Mouse (Mus musculus) midbrain, embryonic 12.5 days (tissue): Measurements from ENCODE around the gene Ctnnbl1. TPM values are rescaled to one million over a fixed set of nuclear protein-coding genes. Genes with fewer than 3 reads are reported as not detected.
A peak's percentile ranks its signal among the peaks of the same experiment; 100 is the strongest.

Experiments
- ATAC-seq: fragments of 200-750 bp; cut with Nextera tagmentation; 2 replicates; pipeline ENCODE4 v1.8.0; 2017; ENCODE audit warnings: low read depth, moderate TSS enrichment, moderate library complexity; ENCODE audit not compliant: low FRiP score
- H3K27ac ChIP-seq: fragments of 300-500 bp; sonication (generic); replicated peaks from 2 replicates; pipeline ENCODE4 v1.5.1; 2016; ENCODE audit warnings: mild to moderate bottlenecking
- H3K27me3 ChIP-seq: fragments of 300-500 bp; sonication (generic); 2 replicates; pipeline ENCODE4 v1.6.1; 2016; ENCODE audit warnings: mild to moderate bottlenecking
- H3K36me3 ChIP-seq: fragments of 300-500 bp; sonication (generic); 2 replicates; pipeline ENCODE4 v1.6.1; 2016
- H3K4me1 ChIP-seq: fragments of 300-500 bp; sonication (generic); 2 replicates; pipeline ENCODE4 v1.6.1; 2016
- H3K4me2 ChIP-seq: fragments of 300-500 bp; sonication (generic); replicated peaks from 2 replicates; pipeline ENCODE4 v1.6.1; 2016; ENCODE audit warnings: mild to moderate bottlenecking, moderate library complexity
- H3K4me3 ChIP-seq: fragments of 300-500 bp; sonication (generic); 2 replicates; pipeline ENCODE4 v1.5.1; 2016; ENCODE audit warnings: mild to moderate bottlenecking
- H3K9ac ChIP-seq: fragments of 300-500 bp; sonication (generic); replicated peaks from 2 replicates; pipeline ENCODE4 v1.6.1; 2016; ENCODE audit warnings: mild to moderate bottlenecking, moderate library complexity
- H3K9me3 ChIP-seq: fragments of 300-500 bp; sonication (generic); 2 replicates; pipeline ENCODE4 v1.6.1; 2016; ENCODE audit warnings: mild to moderate bottlenecking
- WGBS: fragments of 180-500 bp; shearing (Covaris S2); methylation state at CpG from one replicate; pipeline ENCODE4 v1.1.7; 2016; 5-methylcytosine and 5-hydroxymethylcytosine counted together
- polyA plus RNA-seq: library from polyadenylated mRNA; unstranded; fragments of >200 nt; fragmentation: Nextera tagmentation; extraction: Ambion mirVana; gene quantifications from 2 replicates; pipeline ENCODE4 v1.2.1, GENCODE M21; 2016

The Ctnnbl1 gene
- polyA plus RNA-seq, 1 experiment from 2014 or later = 89.1 TPM

GRCm38 (mm10) chr2:157913204-157913636 is 176.0 kb downstream of the Ctnnbl1 start:
- H3K4me1 ChIP-seq = 0 out of 2 replicates have a peak, but pooled peaks cover 17% of the 10 kb centered on the region
- peak overlapping the region; percentile 52; the same call in 1 of the 2 replicates for H3K4me3 ChIP-seq
- H3K9ac ChIP-seq = no peak overlapping the region
- peaks cover 61% of the 10 kb centered on the region for H3K27me3 ChIP-seq
- no peak for ATAC-seq
- H3K36me3 ChIP-seq = no peaks in the 10 kb centered on the region
- no peak overlapping the region for H3K27ac ChIP-seq
- 1% methylated on average over 16 of the region's 16 CpGs for WGBS
- H3K4me2 ChIP-seq = peak overlapping the region; percentile 64
- no peaks in the 10 kb centered on the region for H3K9me3 ChIP-seq

- 2% methylated on average over 4 of the region's 4 CpGs for WGBS
- Histone ChIP-seq H3K27me3 (peaks cover 61% of the 10 kb centered on the region), H3K4me3 (peak overlapping the region; percentile 52), H3K4me1 (peaks cover 20% of the 10 kb centered on the region; the same call in 1 of the 2 replicates), H3K9ac (no peak overlapping the region), H3K9me3 (no peaks in the 10 kb centered on the region), H3K4me2 (peak overlapping the region; percentile 64), H3K27ac (no peak overlapping the region), H3K36me3 (no peaks in the 10 kb centered on the region)
- ATAC-seq = no peak
Observed at GRCm38 (mm10) chr2:157913705-157914104, 176.5 kb downstream of the Ctnnbl1 start.

- peaks cover 61% of the 10 kb centered on the region for H3K27me3 ChIP-seq
- no peaks in the 10 kb centered on the region for H3K36me3 ChIP-seq
- H3K4me2 ChIP-seq = peak within 1 kb of the TSS; percentile 64
- peak within 1 kb of the TSS; percentile 63 for H3K9ac ChIP-seq
- ATAC-seq = peak; percentile 36; the same call in 1 of the 2 replicates
- H3K9me3 ChIP-seq = no peaks in the 10 kb centered on the region
- peak within 1 kb of the TSS; percentile 39 for H3K27ac ChIP-seq
- peak within 1 kb of the TSS; percentile 52 for H3K4me3 ChIP-seq
- 2% methylated on average over 59 of the region's 62 CpGs for WGBS
- H3K4me1 ChIP-seq = peaks cover 24% of the 10 kb centered on the region; the same call in 1 of the 2 replicates
Observed at GRCm38 (mm10) chr2:157914105-157914764, 177.0 kb downstream of the Ctnnbl1 start, which contains the start of gene Vstm2l. Vstm2l (plus strand) TSS chr2:157914653.

- Histone ChIP-seq H3K4me1 (peaks cover 24% of the 10 kb centered on the region; the same call in 1 of the 2 replicates), H3K9ac (peak overlapping the region; percentile 63), H3K27me3 (peaks cover 64% of the 10 kb centered on the region), H3K4me3 (peak overlapping the region; percentile 52), H3K4me2 (peak overlapping the region; percentile 64), H3K9me3 (no peaks in the 10 kb centered on the region), H3K36me3 (no peaks in the 10 kb centered on the region), H3K27ac (peak overlapping the region; percentile 39)
- ATAC-seq = peak; percentile 3; the same call in 1 of the 2 replicates
- 41% methylated on average over 43 of the region's 43 CpGs for WGBS
Observed at GRCm38 (mm10) chr2:157914889-157915517, 177.8 kb downstream of the Ctnnbl1 start.

- Histone ChIP-seq H3K9me3 (no peaks in the 10 kb centered on the region), H3K4me3 (no peak overlapping the region), H3K4me2 (peak overlapping the region; percentile 64; the same call in 1 of the 2 replicates), H3K36me3 (no peaks in the 10 kb centered on the region), H3K4me1 (peaks cover 29% of the 10 kb centered on the region), H3K27ac (no peak overlapping the region), H3K9ac (0 out of 2 replicates have a peak overlapping the region, but pooled peaks have one; percentile 20), H3K27me3 (peaks cover 66% of the 10 kb centered on the region)
- ATAC-seq = no peak
- whole genome bisulfite sequencing = 7% methylated on average over 10 of the region's 10 CpGs
Observed at GRCm38 (mm10) chr2:157918529-157918928, 181.3 kb downstream of the Ctnnbl1 start.

GRCm38 (mm10) chr2:157921551-157921950 is 184.3 kb downstream of the Ctnnbl1 start:
- Histone ChIP-seq H3K36me3 (no peaks in the 10 kb centered on the region), H3K4me1 (peaks cover 29% of the 10 kb centered on the region), H3K4me2 (no peak overlapping the region), H3K27me3 (peaks cover 48% of the 10 kb centered on the region), H3K9me3 (no peaks in the 10 kb centered on the region), H3K27ac (no peak overlapping the region), H3K4me3 (no peak overlapping the region), H3K9ac (no peak overlapping the region)
- ATAC-seq = no peak
- WGBS = 75% methylated on average over 7 of the region's 7 CpGs

GRCm38 (mm10) chr2:157923406-157923805 is 186.2 kb downstream of the Ctnnbl1 start:
- ATAC-seq = no peak
- Histone ChIP-seq H3K9ac (0 out of 2 replicates have a peak overlapping the region, but pooled peaks have one; percentile 21), H3K36me3 (no peaks in the 10 kb centered on the region), H3K27me3 (peaks cover 32% of the 10 kb centered on the region), H3K4me2 (no peak overlapping the region), H3K4me1 (peaks cover 31% of the 10 kb centered on the region), H3K9me3 (no peaks in the 10 kb centered on the region), H3K4me3 (no peak overlapping the region), H3K27ac (peak overlapping the region; percentile 35)
- WGBS = 11% methylated on average over 7 of the region's 7 CpGs

- H3K4me2 ChIP-seq = no peak overlapping the region
- ATAC-seq = no peak
- H3K4me3 ChIP-seq = no peak overlapping the region
- H3K9me3 ChIP-seq = no peaks in the 10 kb centered on the region
- no peak overlapping the region for H3K9ac ChIP-seq
- H3K36me3 ChIP-seq = no peaks in the 10 kb centered on the region
- peaks cover 28% of the 10 kb centered on the region for H3K4me1 ChIP-seq
- no peak overlapping the region for H3K27ac ChIP-seq
- peaks cover 32% of the 10 kb centered on the region for H3K27me3 ChIP-seq
- WGBS = 67% methylated on average over 5 of the region's 5 CpGs
Observed at GRCm38 (mm10) chr2:157924504-157924903, 187.3 kb downstream of the Ctnnbl1 start.

GRCm38 (mm10) chr2:157926502-157926901 is 189.3 kb downstream of the Ctnnbl1 start:
- no peak overlapping the region for H3K27ac ChIP-seq
- H3K4me2 ChIP-seq = no peak overlapping the region
- H3K27me3 ChIP-seq = peaks cover 19% of the 10 kb centered on the region
- ATAC-seq = no peak
- H3K36me3 ChIP-seq = no peaks in the 10 kb centered on the region
- no peaks in the 10 kb centered on the region for H3K9me3 ChIP-seq
- 58% methylated on average over 7 of the region's 7 CpGs for WGBS
- no peak overlapping the region for H3K9ac ChIP-seq
- peaks cover 31% of the 10 kb centered on the region for H3K4me1 ChIP-seq
- no peak overlapping the region for H3K4me3 ChIP-seq

GRCm38 (mm10) chr2:157926927-157927326 is 189.7 kb downstream of the Ctnnbl1 start:
- no peak overlapping the region for H3K4me2 ChIP-seq
- no peak overlapping the region for H3K27ac ChIP-seq
- 72% methylated on average over 3 of the region's 3 CpGs for WGBS
- no peak for ATAC-seq
- peaks cover 19% of the 10 kb centered on the region for H3K27me3 ChIP-seq
- peaks cover 31% of the 10 kb centered on the region for H3K4me1 ChIP-seq
- H3K4me3 ChIP-seq = no peak overlapping the region
- no peaks in the 10 kb centered on the region for H3K36me3 ChIP-seq
- no peak overlapping the region for H3K9ac ChIP-seq
- H3K9me3 ChIP-seq = no peaks in the 10 kb centered on the region

GRCm38 (mm10) chr2:157927397-157927796 is 190.2 kb downstream of the Ctnnbl1 start:
- peaks cover 31% of the 10 kb centered on the region for H3K4me1 ChIP-seq
- peaks cover 19% of the 10 kb centered on the region for H3K27me3 ChIP-seq
- H3K36me3 ChIP-seq = no peaks in the 10 kb centered on the region
- no peaks in the 10 kb centered on the region for H3K9me3 ChIP-seq
- H3K4me2 ChIP-seq = no peak overlapping the region
- H3K4me3 ChIP-seq = no peak overlapping the region
- no peak for ATAC-seq
- H3K9ac ChIP-seq = no peak overlapping the region
- WGBS = 61% methylated on average over 20 of the region's 20 CpGs
- H3K27ac ChIP-seq = peak overlapping the region; percentile 27; the same call in 1 of the 2 replicates

GRCm38 (mm10) chr2:157927815-157928214 is 190.6 kb downstream of the Ctnnbl1 start:
- no peak overlapping the region for H3K9ac ChIP-seq
- H3K4me1 ChIP-seq = peaks cover 30% of the 10 kb centered on the region
- peaks cover 16% of the 10 kb centered on the region for H3K27me3 ChIP-seq
- WGBS = 8% methylated on average over 2 of the region's 2 CpGs
- H3K4me3 ChIP-seq = no peak overlapping the region
- no peak for ATAC-seq
- no peaks in the 10 kb centered on the region for H3K9me3 ChIP-seq
- H3K36me3 ChIP-seq = no peaks in the 10 kb centered on the region
- peak overlapping the region; percentile 27; the same call in 1 of the 2 replicates for H3K27ac ChIP-seq
- H3K4me2 ChIP-seq = no peak overlapping the region
